Mouse (Mus musculus) thymus, postnatal 14 days (tissue): ENCODE results near the gene Gins2.

ENCODE experiments used
- DNase-seq: peaks from one replicate; pipeline ENCODE4 v3.0.0; 2021

Gins2 gene

GRCm38 (mm10) chr8:120599504-120599903, 10.4 kb upstream of the Gins2 start:
- DNase-seq, result peak; percentile 83

GRCm38 (mm10) chr8:120598579-120598978, 9.5 kb upstream of the Gins2 start:
- DNase-seq, result no peak

GRCm38 (mm10) chr8:120595963-120596362, 6.9 kb upstream of the Gins2 start:
- DNase-seq, result peak; percentile 72

GRCm38 (mm10) chr8:120594571-120594970, 5.5 kb upstream of the Gins2 start:
- DNase-seq, result peak; percentile 38

- DNase-seq, result no peak
Observed at GRCm38 (mm10) chr8:120591587-120592292, 2.6 kb upstream of the Gins2 start.

- no peak for DNase-seq
Observed at GRCm38 (mm10) chr8:120589921-120590320, 817 bp upstream of the Gins2 start.

GRCm38 (mm10) chr8:120585521-120585920, 3.6 kb downstream of the Gins2 start:
- DNase-seq, result no peak

- DNase-seq, result no peak
Observed at GRCm38 (mm10) chr8:120581811-120582210, 7.3 kb downstream of the Gins2 start.

GRCm38 (mm10) chr8:120581329-120581728, 7.8 kb downstream of the Gins2 start:
- DNase-seq, result no peak

- DNase-seq, result no peak
Observed at GRCm38 (mm10) chr8:120580336-120581000, 8.6 kb downstream of the Gins2 start.

- DNase-seq, result no peak
Observed at GRCm38 (mm10) chr8:120577821-120578220, 11.3 kb downstream of the Gins2 start.

- DNase-seq, result no peak
Observed at GRCm38 (mm10) chr8:120575801-120576200, 13.3 kb downstream of the Gins2 start.

GRCm38 (mm10) chr8:120574941-120575340, 14.2 kb downstream of the Gins2 start:
- no peak for DNase-seq

GRCm38 (mm10) chr8:120573866-120574265, 15.2 kb downstream of the Gins2 start:
- no peak for DNase-seq

GRCm38 (mm10) chr8:120572534-120572933, 16.6 kb downstream of the Gins2 start:
- no peak for DNase-seq

- no peak for DNase-seq
Observed at GRCm38 (mm10) chr8:120571561-120571960, 17.5 kb downstream of the Gins2 start.

GRCm38 (mm10) chr8:120569939-120570715, 19.0 kb downstream of the Gins2 start:
- peak; percentile 84 for DNase-seq

- DNase-seq, result no peak
Observed at GRCm38 (mm10) chr8:120569123-120569522, 20.0 kb downstream of the Gins2 start.

- no peak for DNase-seq
Observed at GRCm38 (mm10) chr8:120568164-120568798, 20.8 kb downstream of the Gins2 start.

GRCm38 (mm10) chr8:120567731-120568130, 21.4 kb downstream of the Gins2 start:
- DNase-seq, result no peak

GRCm38 (mm10) chr8:120566681-120567080, 22.4 kb downstream of the Gins2 start:
- DNase-seq, result no peak

- no peak for DNase-seq
Observed at GRCm38 (mm10) chr8:120565151-120565711, 23.9 kb downstream of the Gins2 start.
